Mouse (Mus musculus): ENCODE results near the gene Rest.

The Rest gene

DNA sequence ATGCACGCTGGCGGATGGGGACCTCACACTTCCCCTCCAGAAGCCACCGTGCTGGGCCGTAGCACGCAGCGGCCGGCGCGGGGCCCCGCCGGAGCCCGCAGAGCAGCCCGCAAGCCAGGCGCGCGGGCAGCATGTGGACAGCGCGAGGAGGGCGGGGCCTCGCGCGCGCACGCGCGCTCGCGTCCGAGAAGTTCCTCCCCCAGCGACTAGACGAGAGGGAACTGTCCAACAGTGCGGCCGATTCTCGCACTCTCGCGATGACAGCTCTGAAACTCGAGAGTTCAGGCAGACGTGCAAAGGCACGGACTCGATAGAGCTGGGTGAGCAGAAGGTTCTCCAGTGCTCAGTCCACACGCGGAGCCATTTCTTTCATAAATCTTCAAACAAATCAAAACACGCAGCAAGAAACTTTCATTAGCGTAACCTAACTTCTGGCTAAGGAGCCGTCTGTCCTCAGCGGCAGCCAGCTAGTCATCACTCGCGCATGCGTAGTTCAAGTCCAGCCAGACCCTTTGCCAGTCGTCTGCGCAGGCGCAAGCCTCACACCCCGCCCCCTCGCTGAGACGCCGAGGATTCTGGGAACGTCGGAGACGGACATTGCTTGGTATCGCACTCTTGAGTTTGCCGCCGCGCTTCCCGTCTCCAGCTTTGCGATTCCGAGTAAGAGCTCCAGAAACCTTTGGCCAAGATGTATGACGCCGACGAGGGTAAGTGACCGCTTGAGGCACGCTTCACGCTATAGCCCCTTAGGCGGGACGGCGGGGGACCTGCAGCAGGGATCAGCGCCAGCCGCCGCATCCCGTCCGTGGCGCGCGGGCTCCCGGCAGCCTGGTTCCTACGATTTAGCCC is 44.9 kb downstream of the Rest start, which contains the start of the genes Noa1 and Polr2b:
TSS of gene Noa1 (minus strand) at position 161 of the 849 bp plus-strand sequence.
TSS of gene Polr2b (plus strand) at position 224 of the 849 bp plus-strand sequence.
- DNase-seq, result peak; percentile 97

DNA sequence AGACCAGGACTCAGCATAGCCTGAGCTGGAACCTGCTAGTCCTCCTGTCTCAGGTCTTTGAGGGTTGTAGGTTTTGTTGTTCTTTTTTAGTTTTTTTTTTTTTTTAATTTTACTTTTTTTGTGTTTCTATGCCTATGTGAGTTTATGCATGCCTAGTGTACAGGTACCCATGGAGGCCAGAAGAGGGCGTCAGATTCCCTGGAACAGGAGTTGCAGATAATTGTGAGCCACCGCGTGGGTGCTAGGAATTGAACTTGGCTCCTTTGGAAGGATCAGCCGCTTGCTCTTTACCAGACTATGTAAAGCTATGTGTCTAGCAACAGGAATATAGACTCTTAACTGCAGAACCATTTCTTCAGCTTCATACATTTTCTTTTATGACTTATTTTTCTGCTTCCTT is 48.9 kb downstream of the Rest start:
- DNase-seq, result no peak

DNA sequence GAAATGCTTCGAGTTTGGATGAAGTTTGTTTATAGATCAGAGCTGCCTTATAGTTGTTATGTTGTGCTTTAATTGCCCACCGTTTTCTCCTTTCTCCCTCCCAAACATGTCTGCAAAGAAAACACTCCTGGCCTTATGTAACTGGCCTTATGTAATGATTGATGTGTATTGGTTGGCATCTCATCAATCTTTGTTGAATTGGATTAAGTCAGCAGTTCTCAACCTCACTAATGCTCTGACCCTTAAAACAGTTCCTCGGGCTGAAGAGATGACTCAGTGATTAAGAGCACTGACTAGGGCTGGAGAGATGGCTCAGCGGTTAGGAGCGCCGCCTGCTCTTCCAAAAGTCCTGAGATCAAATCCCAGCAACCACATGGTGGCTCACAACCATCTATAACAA is 49.7 kb downstream of the Rest start:
- no peak for DNase-seq

DNA sequence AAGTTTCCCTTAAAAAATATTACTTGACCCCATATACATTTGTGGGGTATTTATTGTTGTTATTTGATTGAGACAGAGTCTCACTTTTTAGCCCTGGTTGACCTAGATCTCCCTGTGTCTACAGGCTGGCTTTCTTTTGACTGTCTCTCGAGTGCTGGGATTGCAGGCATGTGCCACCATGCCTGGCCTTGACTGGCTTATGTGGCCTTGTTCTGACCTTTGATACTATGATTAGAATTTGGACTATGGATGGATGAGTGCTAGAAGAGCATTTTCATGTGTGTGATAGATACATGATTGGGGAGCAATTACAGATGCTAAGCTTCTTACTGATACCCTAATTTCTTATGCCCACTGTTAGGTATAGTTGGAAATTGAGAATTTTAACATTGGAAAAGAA is 59.6 kb downstream of the Rest start:
- no peak for DNase-seq

DNA sequence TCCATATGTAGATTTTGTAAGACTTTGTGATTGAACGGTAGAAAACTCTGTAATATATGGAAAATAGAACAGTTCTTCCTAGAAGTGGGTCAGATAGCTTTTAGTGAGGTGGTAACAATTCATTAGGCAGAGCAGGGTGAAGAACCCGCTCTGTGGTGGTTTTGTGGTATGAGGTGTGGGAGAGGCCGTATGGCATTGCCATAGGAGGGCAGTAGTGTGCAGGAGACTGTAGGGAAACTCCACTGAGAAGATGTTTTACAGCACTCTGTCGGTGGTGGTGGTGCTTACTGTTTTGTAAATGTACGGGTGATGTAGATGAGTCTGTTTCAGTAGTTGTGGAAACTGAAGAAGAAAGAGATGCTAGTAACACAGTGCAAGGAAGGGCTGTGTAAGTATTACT is 64.9 kb downstream of the Rest start:
- no peak for DNase-seq
